39 mouse cellular contexts compared by ENCODE assay signal in genomic region chr17:47711883-47712282, GRCm38 (mm10). TPM values are rescaled to one million over a fixed set of nuclear protein-coding genes. Genes with fewer than 3 reads are reported as not detected.
DNase-seq lines count a peak whose midpoint lies in the region; ATAC-seq lines count a peak whose summit lies in the region.
"Had no signal": no experiment of that assay in that cellular context is flagged by ENCODE, and none has a peak within 500 bp of the region (broad histone marks: within the 10 kb centered on the region; RNA-seq: fewer than 3 reads in every experiment).

No protein-coding gene starts in this region.

- peaks cover 38% of the 10 kb centered on the region for H3K4me1 ChIP-seq in heart, embryonic 10.5 days
- peaks cover 6% of the 10 kb centered on the region for H3K4me1 ChIP-seq in heart, embryonic 11.5 days (ENCODE audit: control insufficient read depth, insufficient read depth, low read length)
- no peaks in the 10 kb centered on the region for H3K4me1 ChIP-seq in midbrain, embryonic 15.5 days
- H3K4me1 ChIP-seq in midbrain, embryonic 14.5 days (ENCODE audit: control insufficient read depth, insufficient read depth, low read length), result no peaks in the 10 kb centered on the region
- peaks cover 7% of the 10 kb centered on the region for H3K4me1 ChIP-seq in liver, embryonic 13.5 days (replicated peaks)
- H3K4me1 ChIP-seq: embryonic facial prominence, embryonic 15.5 days; forebrain, embryonic 12.5 days; heart, embryonic 15.5 days; midbrain, embryonic 12.5 days had no signal

- no peak for DNase-seq in heart, embryonic 10.5 days (ENCODE audit: low spot score)
- DNase-seq in midbrain, embryonic 14.5 days, result no peak
- no peak for DNase-seq in liver, embryonic 13.5 days
- DNase-seq in adrenal gland, postnatal 25 days, result no peak
- DNase-seq: adrenal gland, adult 2 months; cerebellum, adult 8-10 months; cerebellum, postnatal 25 days; forebrain, postnatal 0 days; heart, postnatal 36 days; kidney, adult 11 months; kidney, postnatal 14 days; lung, adult 2 months; lung, postnatal 10 days; right cerebral cortex, postnatal 4 days; thymus, postnatal 14 days had no signal

- 21% methylated on average over 6 of the region's 6 CpGs for WGBS in heart, embryonic 10.5 days
- WGBS in heart, embryonic 11.5 days (ENCODE audit: insufficient replicate concordance), result 14% methylated on average over 6 of the region's 6 CpGs
- WGBS in midbrain, embryonic 15.5 days, result 71% methylated on average over 6 of the region's 6 CpGs
- 71% methylated on average over 6 of the region's 6 CpGs for WGBS in midbrain, embryonic 14.5 days
- 34% methylated on average over 6 of the region's 6 CpGs for WGBS in liver, embryonic 13.5 days (ENCODE audit: insufficient replicate concordance)

- H3K36me3 ChIP-seq in heart, embryonic 10.5 days, result no peaks in the 10 kb centered on the region
- H3K36me3 ChIP-seq in heart, embryonic 11.5 days (ENCODE audit: control insufficient read depth, insufficient read depth, low read length), result no peaks in the 10 kb centered on the region
- H3K36me3 ChIP-seq in midbrain, embryonic 15.5 days (replicated peaks), result no peaks in the 10 kb centered on the region
- H3K36me3 ChIP-seq in midbrain, embryonic 14.5 days (ENCODE audit: control insufficient read depth, insufficient read depth, low read length), result no peaks in the 10 kb centered on the region
- no peaks in the 10 kb centered on the region for H3K36me3 ChIP-seq in liver, embryonic 13.5 days
- H3K36me3 ChIP-seq: embryonic facial prominence, embryonic 10.5 days; embryonic facial prominence, embryonic 15.5 days; forebrain, embryonic 12.5 days; heart, embryonic 15.5 days; hindbrain, embryonic 12.5 days; midbrain, embryonic 12.5 days had no signal

- H3K9me3 ChIP-seq in heart, embryonic 10.5 days, result no peaks in the 10 kb centered on the region
- H3K9me3 ChIP-seq in heart, embryonic 11.5 days (replicated peaks; ENCODE audit: control insufficient read depth, low read length), result no peaks in the 10 kb centered on the region
- H3K9me3 ChIP-seq in midbrain, embryonic 15.5 days, result no peaks in the 10 kb centered on the region
- H3K9me3 ChIP-seq in midbrain, embryonic 14.5 days (ENCODE audit: control insufficient read depth, low read length), result no peaks in the 10 kb centered on the region
- H3K9me3 ChIP-seq in liver, embryonic 13.5 days (replicated peaks), result no peaks in the 10 kb centered on the region
- H3K9me3 ChIP-seq: embryonic facial prominence, embryonic 10.5 days; embryonic facial prominence, embryonic 15.5 days; forebrain, embryonic 12.5 days; heart, embryonic 15.5 days; hindbrain, embryonic 12.5 days; midbrain, embryonic 12.5 days had no signal

- H3K4me3 ChIP-seq in heart, embryonic 10.5 days, result no peak overlapping the region
- H3K4me3 ChIP-seq in heart, embryonic 11.5 days (ENCODE audit: low read depth, low read length), result no peak overlapping the region
- no peak overlapping the region for H3K4me3 ChIP-seq in midbrain, embryonic 15.5 days
- H3K4me3 ChIP-seq in midbrain, embryonic 14.5 days (replicated peaks; ENCODE audit: low read depth, low read length), result no peak overlapping the region
- no peak overlapping the region for H3K4me3 ChIP-seq in liver, embryonic 13.5 days (replicated peaks)
- H3K4me3 ChIP-seq: embryonic facial prominence, embryonic 10.5 days; embryonic facial prominence, embryonic 15.5 days; forebrain, embryonic 12.5 days; heart, embryonic 15.5 days; hindbrain, embryonic 12.5 days; midbrain, embryonic 12.5 days had no signal

- ATAC-seq in heart, embryonic 11.5 days (replicated peaks; ENCODE audit: insufficient number of reproducible peaks, low FRiP score, low TSS enrichment), result no peak
- 0 out of 2 replicates have a peak, but pooled peaks have one; percentile 35 for ATAC-seq in midbrain, embryonic 15.5 days (replicated peaks)
- no peak for ATAC-seq in midbrain, embryonic 14.5 days (ENCODE audit: low FRiP score, low TSS enrichment)
- peak; percentile 35 for ATAC-seq in liver, embryonic 13.5 days (ENCODE audit: low read depth)
- no peak for ATAC-seq in megakaryocyte-erythroid progenitor cell, adult 5-6 weeks (replicated peaks; ENCODE audit: low FRiP score, low TSS enrichment, poor library complexity, severe bottlenecking)
- ATAC-seq: forebrain, postnatal 0 days; hindbrain, postnatal 0 days had no signal

- peaks cover 20% of the 10 kb centered on the region for H3K27me3 ChIP-seq in heart, embryonic 10.5 days (ENCODE audit: insufficient read depth, poor library complexity, severe bottlenecking)
- H3K27me3 ChIP-seq in heart, embryonic 11.5 days (ENCODE audit: control insufficient read depth, insufficient read depth, low read length), result 0 out of 2 replicates have a peak, but pooled peaks cover 2% of the 10 kb centered on the region
- H3K27me3 ChIP-seq in midbrain, embryonic 15.5 days (replicated peaks), result no peaks in the 10 kb centered on the region
- no peaks in the 10 kb centered on the region for H3K27me3 ChIP-seq in midbrain, embryonic 14.5 days (ENCODE audit: control insufficient read depth, insufficient read depth, low read length)
- H3K27me3 ChIP-seq in liver, embryonic 13.5 days, result peaks cover 19% of the 10 kb centered on the region
- H3K27me3 ChIP-seq: embryonic facial prominence, embryonic 15.5 days; forebrain, embryonic 12.5 days; heart, embryonic 15.5 days; hindbrain, embryonic 12.5 days; midbrain, embryonic 12.5 days had no signal

- peak overlapping the region; percentile 36; the same call in 1 of the 2 replicates for H3K27ac ChIP-seq in heart, embryonic 10.5 days
- H3K27ac ChIP-seq in heart, embryonic 11.5 days (ENCODE audit: low read depth, low read length), result no peak overlapping the region
- H3K27ac ChIP-seq in midbrain, embryonic 15.5 days, result no peak overlapping the region
- no peak overlapping the region for H3K27ac ChIP-seq in midbrain, embryonic 14.5 days (replicated peaks; ENCODE audit: low read depth, low read length)
- no peak overlapping the region for H3K27ac ChIP-seq in liver, embryonic 13.5 days
- H3K27ac ChIP-seq: embryonic facial prominence, embryonic 10.5 days; embryonic facial prominence, embryonic 15.5 days; forebrain, embryonic 12.5 days; heart, embryonic 15.5 days; hindbrain, embryonic 12.5 days; hindbrain, postnatal 0 days; midbrain, embryonic 12.5 days had no signal

- no peak overlapping the region for H3K4me2 ChIP-seq in heart, embryonic 11.5 days
- H3K4me2 ChIP-seq in midbrain, embryonic 15.5 days, result no peak overlapping the region
- H3K4me2 ChIP-seq in midbrain, embryonic 14.5 days (ENCODE audit: low read length), result no peak overlapping the region
- H3K4me2 ChIP-seq in liver, embryonic 13.5 days, result no peak overlapping the region
- H3K4me2 ChIP-seq: embryonic facial prominence, embryonic 15.5 days; forebrain, embryonic 12.5 days; heart, embryonic 15.5 days; hindbrain, embryonic 12.5 days; midbrain, embryonic 12.5 days had no signal

- H3K9ac ChIP-seq in heart, embryonic 11.5 days (ENCODE audit: low read depth, low read length), result no peak overlapping the region; the same call in 1 of the 2 replicates
- H3K9ac ChIP-seq in midbrain, embryonic 15.5 days, result no peak overlapping the region
- no peak overlapping the region for H3K9ac ChIP-seq in midbrain, embryonic 14.5 days (replicated peaks; ENCODE audit: low read length)
- H3K9ac ChIP-seq in liver, embryonic 13.5 days, result no peak overlapping the region
- H3K9ac ChIP-seq: embryonic facial prominence, embryonic 15.5 days; forebrain, embryonic 12.5 days; forebrain, postnatal 0 days; heart, embryonic 15.5 days; hindbrain, embryonic 12.5 days; midbrain, embryonic 12.5 days had no signal

RNA-seq across cellular contexts. Expression of gene Pgc, which starts 14.8 kb away (rescaled TPM):
- 0.49 and 0.67 TPM in 2 replicates for polyA plus RNA-seq in heart, embryonic 10.5 days (2016; fragmentation: Nextera tagmentation; extraction: Ambion mirVana)
- 0.15 TPM in 1 of 2 replicates, not detected in the other for polyA plus RNA-seq in heart, embryonic 11.5 days (2014; fragmentation: Nextera tagmentation; extraction: Ambion mirVana)
- polyA plus RNA-seq in midbrain, embryonic 15.5 days (2015; fragmentation: Nextera tagmentation; extraction: Ambion mirVana), result not detected in 2 replicates
- not detected in 2 replicates for polyA plus RNA-seq in midbrain, embryonic 14.5 days (2014; fragmentation: Nextera tagmentation; extraction: Ambion mirVana)
- polyA plus RNA-seq in liver, embryonic 13.5 days (2015; fragmentation: Nextera tagmentation; extraction: Ambion mirVana), result 0.08 TPM in 1 of 2 replicates, not detected in the other
- not detected in 2 replicates for total RNA-seq in adrenal gland, postnatal 25 days (2021)
- not detected in 2 replicates for total RNA-seq in megakaryocyte-erythroid progenitor cell, adult 5-6 weeks (2014; fragmentation: Nextera tagmentation)
- total RNA-seq in megakaryocyte-erythroid progenitor cell, adult 5-6 weeks (2017), result not detected in 2 replicates
- total RNA-seq: adrenal gland, adult 2 months; CH12.LX; forebrain, postnatal 0 days; gastrocnemius, adult 8-10 months; heart, adult 8-10 months; heart, postnatal 36 days; layer of hippocampus, adult 18-20 months; layer of hippocampus, postnatal 10 days; left cerebral cortex, adult 18-20 months; left cerebral cortex, postnatal 14 days; liver, adult 2 months; neutrophil, adult 5-6 weeks had no signal
- polyA plus RNA-seq: C2C12; forebrain, embryonic 12.5 days; forebrain, postnatal 0 days; hindbrain, embryonic 12.5 days; kidney, embryonic 14.5 days; limb, embryonic 11.5 days; midbrain, embryonic 12.5 days; neural tube, embryonic 11.5 days; urinary bladder, adult 2 months had no signal

RNA-seq across cellular contexts. Expression of gene Prickle4, which starts 17.3 kb away (rescaled TPM):
- polyA plus RNA-seq in heart, embryonic 10.5 days (2016; fragmentation: Nextera tagmentation; extraction: Ambion mirVana), result 0.79 TPM in 1 of 2 replicates, not detected in the other
- polyA plus RNA-seq in heart, embryonic 11.5 days (2014; fragmentation: Nextera tagmentation; extraction: Ambion mirVana), result 0.39 TPM in 1 of 2 replicates, not detected in the other
- polyA plus RNA-seq in midbrain, embryonic 15.5 days (2015; fragmentation: Nextera tagmentation; extraction: Ambion mirVana), result 0.80 and 1.3 TPM in 2 replicates
- 2.1 TPM in 1 of 2 replicates, not detected in the other for polyA plus RNA-seq in midbrain, embryonic 14.5 days (2014; fragmentation: Nextera tagmentation; extraction: Ambion mirVana)
- polyA plus RNA-seq in liver, embryonic 13.5 days (2015; fragmentation: Nextera tagmentation; extraction: Ambion mirVana), result not detected in 2 replicates
- total RNA-seq in adrenal gland, postnatal 25 days (2021), result 1.7 and 4.3 TPM in 2 replicates
- not detected in 2 replicates for total RNA-seq in megakaryocyte-erythroid progenitor cell, adult 5-6 weeks (2014; fragmentation: Nextera tagmentation)
- 2.3 TPM in 1 of 2 replicates, not detected in the other for total RNA-seq in megakaryocyte-erythroid progenitor cell, adult 5-6 weeks (2017)
- total RNA-seq: neutrophil, adult 5-6 weeks had no signal
- polyA plus RNA-seq: embryonic facial prominence, embryonic 10.5 days had no signal

RNA-seq across cellular contexts. Expression of gene Gm21981, which starts 17.6 kb away (rescaled TPM):
- 0.14 and 0.16 TPM in 2 replicates for polyA plus RNA-seq in heart, embryonic 10.5 days (2016; fragmentation: Nextera tagmentation; extraction: Ambion mirVana)
- polyA plus RNA-seq in heart, embryonic 11.5 days (2014; fragmentation: Nextera tagmentation; extraction: Ambion mirVana), result 0.94 and 1.3 TPM in 2 replicates
- polyA plus RNA-seq in midbrain, embryonic 15.5 days (2015; fragmentation: Nextera tagmentation; extraction: Ambion mirVana), result 0.79 and 1.0 TPM in 2 replicates
- polyA plus RNA-seq in midbrain, embryonic 14.5 days (2014; fragmentation: Nextera tagmentation; extraction: Ambion mirVana), result 5.4 and 7.2 TPM in 2 replicates
- 0.06 and 0.07 TPM in 2 replicates for polyA plus RNA-seq in liver, embryonic 13.5 days (2015; fragmentation: Nextera tagmentation; extraction: Ambion mirVana)
- 0.91 TPM in 1 of 2 replicates, not detected in the other for total RNA-seq in adrenal gland, postnatal 25 days (2021)
- total RNA-seq in megakaryocyte-erythroid progenitor cell, adult 5-6 weeks (2014; fragmentation: Nextera tagmentation), result 1.4 TPM in 1 of 2 replicates, not detected in the other
- total RNA-seq in megakaryocyte-erythroid progenitor cell, adult 5-6 weeks (2017), result not detected in 2 replicates
- total RNA-seq: neutrophil, adult 5-6 weeks had no signal

RNA-seq across cellular contexts. Expression of gene Frs3, which starts 23.1 kb away (rescaled TPM):
- 4.6 and 5.2 TPM in 2 replicates for polyA plus RNA-seq in heart, embryonic 10.5 days (2016; fragmentation: Nextera tagmentation; extraction: Ambion mirVana)
- polyA plus RNA-seq in heart, embryonic 11.5 days (2014; fragmentation: Nextera tagmentation; extraction: Ambion mirVana), result 2.2 and 2.7 TPM in 2 replicates
- polyA plus RNA-seq in midbrain, embryonic 15.5 days (2015; fragmentation: Nextera tagmentation; extraction: Ambion mirVana), result 46.7 and 49.0 TPM in 2 replicates
- polyA plus RNA-seq in midbrain, embryonic 14.5 days (2014; fragmentation: Nextera tagmentation; extraction: Ambion mirVana), result 32.3 and 33.2 TPM in 2 replicates
- 0.96 and 1.4 TPM in 2 replicates for polyA plus RNA-seq in liver, embryonic 13.5 days (2015; fragmentation: Nextera tagmentation; extraction: Ambion mirVana)
- total RNA-seq in adrenal gland, postnatal 25 days (2021), result 4.3 and 8.0 TPM in 2 replicates
- 0.26 and 1.7 TPM in 2 replicates for total RNA-seq in megakaryocyte-erythroid progenitor cell, adult 5-6 weeks (2014; fragmentation: Nextera tagmentation)
- total RNA-seq in megakaryocyte-erythroid progenitor cell, adult 5-6 weeks (2017), result 0.53 TPM in 1 of 2 replicates, not detected in the other

RNA-seq across cellular contexts. Expression of gene Tomm6, which starts 23.7 kb away (rescaled TPM):
- 320 and 356 TPM in 2 replicates for polyA plus RNA-seq in heart, embryonic 10.5 days (2016; fragmentation: Nextera tagmentation; extraction: Ambion mirVana)
- 322 and 360 TPM in 2 replicates for polyA plus RNA-seq in heart, embryonic 11.5 days (2014; fragmentation: Nextera tagmentation; extraction: Ambion mirVana)
- polyA plus RNA-seq in midbrain, embryonic 15.5 days (2015; fragmentation: Nextera tagmentation; extraction: Ambion mirVana), result 242 and 256 TPM in 2 replicates
- polyA plus RNA-seq in midbrain, embryonic 14.5 days (2014; fragmentation: Nextera tagmentation; extraction: Ambion mirVana), result 298 and 333 TPM in 2 replicates
- 288 and 289 TPM in 2 replicates for polyA plus RNA-seq in liver, embryonic 13.5 days (2015; fragmentation: Nextera tagmentation; extraction: Ambion mirVana)
- total RNA-seq in adrenal gland, postnatal 25 days (2021), result 213 and 228 TPM in 2 replicates
- total RNA-seq in megakaryocyte-erythroid progenitor cell, adult 5-6 weeks (2014; fragmentation: Nextera tagmentation), result 440 and 480 TPM in 2 replicates
- 66.0 and 74.2 TPM in 2 replicates for total RNA-seq in megakaryocyte-erythroid progenitor cell, adult 5-6 weeks (2017)

Comparison
In these comparisons a context has a peak if more than half of its experiments do, and no peak if none do; other contexts are left out.
1. ATAC-seq: peak in midbrain, embryonic 15.5 days (single experiment) and liver, embryonic 13.5 days (single experiment); none in heart, embryonic 11.5 days (single experiment), midbrain, embryonic 14.5 days (single experiment) and megakaryocyte-erythroid progenitor cell, adult 5-6 weeks (single experiment).